Mouse (Mus musculus) neural tube, embryonic 11.5 days (tissue): ENCODE results near the gene Ptgis. TPM values are rescaled to one million over a fixed set of nuclear protein-coding genes. Genes with fewer than 3 reads are reported as not detected.

Experiments
- ATAC-seq: fragments of 200-750 bp; cut with Nextera tagmentation; 2 replicates; pipeline ENCODE4 v1.8.0; 2017; ENCODE audit warnings: moderate number of reproducible peaks, mild to moderate bottlenecking, moderate TSS enrichment, moderate library complexity; ENCODE audit not compliant: insufficient read depth, low FRiP score, low TSS enrichment
- DNase-seq: peaks from one replicate; pipeline ENCODE4 v3.0.0-alpha.2; 2015; ENCODE audit warnings: low spot score
- H3K27ac ChIP-seq: fragments of 300-500 bp; sonication (generic); 2 replicates; pipeline ENCODE4 v1.5.1; 2014; ENCODE audit warnings: low read depth, mild to moderate bottlenecking, low read length
- H3K27me3 ChIP-seq: fragments of 300-500 bp; sonication (generic); 2 replicates; pipeline ENCODE4 v1.6.1; 2014; ENCODE audit warnings: mild to moderate bottlenecking, low read length, mixed read lengths; ENCODE audit not compliant: control insufficient read depth, insufficient read depth
- H3K36me3 ChIP-seq: fragments of 300-500 bp; sonication (generic); 2 replicates; pipeline ENCODE4 v1.6.1; 2014; ENCODE audit warnings: mild to moderate bottlenecking, low read length, moderate library complexity, mixed read lengths; ENCODE audit not compliant: control insufficient read depth, insufficient read depth
- H3K4me1 ChIP-seq: fragments of 300-500 bp; sonication (generic); 2 replicates; pipeline ENCODE4 v1.6.1; 2014; ENCODE audit warnings: low read length, mixed read lengths; ENCODE audit not compliant: control insufficient read depth, insufficient read depth
- H3K4me2 ChIP-seq: fragments of 300-500 bp; sonication (generic); 2 replicates; pipeline ENCODE4 v1.6.1; 2014; ENCODE audit warnings: low read depth, mild to moderate bottlenecking, moderate library complexity
- H3K4me3 ChIP-seq: fragments of 300-500 bp; sonication (generic); 2 replicates; pipeline ENCODE4 v1.5.1; 2014; ENCODE audit warnings: low read depth, low read length
- H3K9ac ChIP-seq: fragments of 300-500 bp; sonication (generic); 2 replicates; pipeline ENCODE4 v1.6.1; 2014; ENCODE audit warnings: mild to moderate bottlenecking, low read length
- H3K9me3 ChIP-seq: fragments of 300-500 bp; sonication (generic); 2 replicates; pipeline ENCODE4 v1.6.1; 2016; ENCODE audit warnings: low read length; ENCODE audit not compliant: control insufficient read depth
- WGBS: fragments of 180-500 bp; shearing (Covaris S2); extraction: QIAGEN DNeasy Blood & Tissue Kit; methylation state at CpG from one replicate; pipeline ENCODE4 v1.1.7; 2014; 5-methylcytosine and 5-hydroxymethylcytosine counted together
- polyA plus RNA-seq: library from polyadenylated mRNA; unstranded; fragments of >200 nt; fragmentation: Nextera tagmentation; extraction: Ambion mirVana; gene quantifications from 2 replicates; pipeline ENCODE4 v1.2.1, GENCODE M21; 2014

Gene Ptgis
- polyA plus RNA-seq, 1 experiment from 2014 or later: 10.6 TPM

DNA sequence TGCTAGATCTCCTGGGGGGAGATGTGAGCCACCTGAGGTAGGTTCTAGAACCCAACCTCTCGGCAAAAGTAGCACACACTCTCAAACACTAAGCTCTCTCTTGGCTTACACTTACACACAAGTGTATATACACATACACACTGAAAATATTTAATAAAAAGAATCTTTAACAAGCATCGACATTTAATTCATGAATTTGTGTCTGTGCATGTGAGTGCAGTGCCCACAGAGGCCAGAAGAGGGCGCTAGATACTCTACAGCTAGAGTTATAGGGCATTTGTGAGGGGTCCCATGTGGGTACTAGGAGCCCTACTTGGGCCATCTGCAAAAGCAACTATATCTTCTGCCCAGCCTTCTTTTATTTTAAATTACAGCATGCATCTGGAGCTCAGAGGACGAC, 4.5 kb upstream of the Ptgis start:
- H3K4me2 ChIP-seq: no peak overlapping the region
- no peak overlapping the region for H3K4me3 ChIP-seq
- no peak for ATAC-seq
- no peak overlapping the region for H3K9ac ChIP-seq
- DNase-seq: no peak
- WGBS: 72% methylated on average over 4 of the region's 4 CpGs
- H3K27me3 ChIP-seq: no peaks in the 10 kb centered on the region
- no peaks in the 10 kb centered on the region for H3K36me3 ChIP-seq
- H3K27ac ChIP-seq: no peak overlapping the region
- H3K4me1 ChIP-seq: 0 out of 2 replicates have a peak, but pooled peaks cover 3% of the 10 kb centered on the region
- no peaks in the 10 kb centered on the region for H3K9me3 ChIP-seq

DNA sequence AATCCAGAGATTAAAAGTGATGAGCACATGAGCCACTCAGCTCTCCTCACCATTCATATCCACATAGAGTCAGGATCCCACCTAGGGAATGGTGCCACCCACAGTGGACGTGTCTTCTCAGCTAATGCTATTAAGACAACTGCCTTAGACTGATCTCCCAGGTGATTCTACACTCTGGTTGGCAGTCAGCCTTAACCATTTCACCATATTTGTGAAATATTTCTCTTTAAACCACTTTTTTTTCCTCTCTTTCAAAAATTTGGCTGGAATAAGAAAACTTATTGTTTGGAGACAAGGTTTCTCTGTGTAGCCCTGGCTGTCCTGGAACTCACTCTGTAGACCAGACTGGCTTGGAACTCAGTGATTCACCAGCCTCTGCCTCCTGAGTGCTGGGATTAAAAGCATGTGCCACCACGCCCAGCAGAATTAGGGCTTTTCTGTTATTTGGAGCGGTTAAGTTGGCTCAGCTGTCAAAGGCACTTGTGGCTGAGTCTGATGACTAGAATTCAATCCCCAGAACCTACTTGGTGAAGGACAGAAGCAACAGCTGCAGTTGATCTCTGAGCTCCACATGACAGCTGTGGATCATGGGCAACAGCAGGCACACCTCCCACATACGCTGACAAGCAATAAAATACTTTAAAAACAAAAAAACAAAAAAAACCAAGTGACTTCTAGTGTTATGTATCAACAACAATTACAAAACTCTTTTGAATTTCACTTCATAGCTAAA, 3.6 kb upstream of the Ptgis start:
- H3K27me3 ChIP-seq: no peaks in the 10 kb centered on the region
- H3K4me1 ChIP-seq: 0 out of 2 replicates have a peak, but pooled peaks cover 3% of the 10 kb centered on the region
- H3K9ac ChIP-seq: no peak overlapping the region
- H3K9me3 ChIP-seq: no peaks in the 10 kb centered on the region
- H3K36me3 ChIP-seq: no peaks in the 10 kb centered on the region
- H3K4me3 ChIP-seq: no peak overlapping the region
- DNase-seq (no peak), ATAC-seq (no peak)
- no peak overlapping the region for H3K27ac ChIP-seq
- H3K4me2 ChIP-seq: no peak overlapping the region
- whole genome bisulfite sequencing: 94% methylated on average over 4 of the region's 4 CpGs

DNA sequence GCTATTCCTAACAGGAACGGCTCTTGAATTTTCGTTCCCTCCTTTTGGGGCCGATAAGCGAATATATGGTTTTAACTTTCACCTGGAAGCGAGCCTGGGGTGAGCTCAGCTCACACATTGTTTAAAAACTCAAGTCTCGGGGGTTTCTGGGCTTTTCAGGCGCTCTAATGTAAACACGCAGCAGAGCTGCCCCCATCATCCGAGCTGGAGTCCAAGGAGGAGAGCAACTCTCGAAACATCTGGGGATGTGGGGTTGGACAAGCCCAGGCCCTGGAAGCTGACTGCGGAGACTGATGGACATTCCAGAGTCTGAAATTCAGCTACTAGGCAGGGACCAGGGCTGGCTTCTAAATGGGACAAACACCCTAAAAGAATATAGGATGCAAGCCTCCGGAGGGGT, 1.1 kb downstream of the Ptgis start:
- Histone ChIP-seq H3K27ac (no peak overlapping the region), H3K36me3 (no peaks in the 10 kb centered on the region), H3K27me3 (no peaks in the 10 kb centered on the region), H3K4me1 (0 out of 2 replicates have a peak, but pooled peaks cover 3% of the 10 kb centered on the region), H3K9ac (no peak overlapping the region), H3K4me2 (peak overlapping the region; percentile 79; the same call in 1 of the 2 replicates), H3K4me3 (peak overlapping the region; percentile 41), H3K9me3 (no peaks in the 10 kb centered on the region)
- 30% methylated on average over 12 of the region's 12 CpGs for WGBS
- no peak for ATAC-seq
- DNase-seq: peak; percentile 35

DNA sequence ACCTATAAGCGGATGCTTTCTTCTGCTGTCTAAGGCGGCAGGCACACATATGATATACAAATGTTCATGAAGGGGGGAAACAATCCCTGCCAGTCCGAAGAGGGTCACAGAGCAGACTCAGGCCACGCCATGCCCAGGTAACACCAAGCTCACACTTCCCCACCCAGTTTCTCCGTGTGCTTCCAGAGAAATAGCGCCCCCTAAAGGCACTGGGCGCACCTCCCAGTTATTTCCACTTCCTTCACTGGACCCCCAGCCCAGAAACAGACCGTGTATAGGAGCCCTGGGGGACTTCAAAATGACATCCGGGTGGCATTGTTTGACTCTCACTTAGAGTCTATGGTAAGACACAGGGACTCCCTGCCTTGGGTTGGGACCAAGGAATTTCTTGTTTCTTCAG, 3.2 kb downstream of the Ptgis start:
- no peaks in the 10 kb centered on the region for H3K36me3 ChIP-seq
- H3K4me2 ChIP-seq: no peak overlapping the region
- H3K9me3 ChIP-seq: no peaks in the 10 kb centered on the region
- WGBS: 75% methylated on average over 9 of the region's 9 CpGs
- H3K4me3 ChIP-seq: no peak overlapping the region
- H3K27ac ChIP-seq: no peak overlapping the region
- ATAC-seq: no peak
- H3K27me3 ChIP-seq: no peaks in the 10 kb centered on the region
- no peak overlapping the region for H3K9ac ChIP-seq
- no peak for DNase-seq
- 0 out of 2 replicates have a peak, but pooled peaks cover 3% of the 10 kb centered on the region for H3K4me1 ChIP-seq

DNA sequence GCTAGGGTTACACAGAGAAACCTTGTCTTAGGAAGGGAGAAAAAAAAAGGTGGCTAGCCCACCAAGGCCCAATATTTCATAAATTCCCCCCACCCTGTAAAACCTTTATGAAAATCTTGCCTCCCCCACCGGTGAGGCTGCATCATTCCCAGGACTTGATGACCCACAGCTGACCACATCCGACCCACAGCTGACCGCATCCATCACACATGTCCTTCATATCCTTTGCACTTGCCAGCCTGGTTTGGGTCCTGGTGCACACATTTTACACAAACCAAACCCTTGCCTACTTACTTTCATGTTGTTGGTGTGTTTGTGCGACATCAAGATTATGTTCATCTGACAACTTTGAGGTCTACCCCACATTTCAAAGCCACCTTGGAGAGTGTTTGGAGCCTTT, 4.2 kb downstream of the Ptgis start:
- Histone ChIP-seq H3K9me3 (no peaks in the 10 kb centered on the region), H3K27ac (no peak overlapping the region), H3K4me3 (no peak overlapping the region), H3K4me2 (no peak overlapping the region), H3K27me3 (no peaks in the 10 kb centered on the region), H3K4me1 (0 out of 2 replicates have a peak, but pooled peaks cover 3% of the 10 kb centered on the region), H3K9ac (no peak overlapping the region), H3K36me3 (no peaks in the 10 kb centered on the region)
- ATAC-seq (no peak), DNase-seq (no peak)
- WGBS: 95% methylated on average over 4 of the region's 4 CpGs

DNA sequence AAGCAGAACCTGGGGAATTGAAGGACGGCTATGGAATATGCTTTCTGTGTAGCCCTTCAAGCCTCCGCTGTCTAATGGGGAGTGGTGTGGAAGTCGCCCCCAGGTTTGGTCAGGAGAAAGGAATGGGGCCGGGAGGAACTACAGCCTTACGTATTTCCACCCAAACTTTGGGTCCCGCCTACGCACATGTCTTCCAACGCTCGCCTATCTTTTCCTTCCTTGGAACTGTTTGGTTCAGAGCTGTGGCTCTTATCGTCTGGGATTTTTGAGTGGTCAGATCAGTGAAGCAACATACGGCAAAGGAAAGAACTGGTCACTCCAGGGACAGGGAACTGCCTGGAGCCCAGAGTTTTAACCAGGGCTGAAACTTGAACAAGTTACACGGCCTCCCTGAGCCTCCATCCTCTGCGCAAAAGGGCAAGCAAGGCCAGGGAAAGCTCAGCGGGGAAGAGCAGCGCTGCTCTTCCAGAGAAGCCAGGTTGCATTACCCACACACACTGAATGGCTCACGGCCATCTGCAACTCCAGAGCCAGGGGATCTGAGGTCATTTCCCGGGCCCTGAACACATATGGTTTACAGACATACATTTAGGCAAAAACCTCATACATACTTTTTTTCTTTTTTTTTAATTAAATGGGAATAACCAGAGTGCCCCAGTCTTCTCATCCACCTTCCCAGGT, 4.9 kb downstream of the Ptgis start:
- Histone ChIP-seq H3K4me3 (no peak overlapping the region), H3K4me2 (no peak overlapping the region), H3K36me3 (no peaks in the 10 kb centered on the region), H3K9ac (no peak overlapping the region), H3K27ac (no peak overlapping the region), H3K4me1 (peaks cover under 1% of the 10 kb centered on the region; the same call in 1 of the 2 replicates), H3K9me3 (no peaks in the 10 kb centered on the region), H3K27me3 (no peaks in the 10 kb centered on the region)
- ATAC-seq (no peak), DNase-seq (no peak)
- 68% methylated on average over 17 of the region's 17 CpGs for WGBS

DNA sequence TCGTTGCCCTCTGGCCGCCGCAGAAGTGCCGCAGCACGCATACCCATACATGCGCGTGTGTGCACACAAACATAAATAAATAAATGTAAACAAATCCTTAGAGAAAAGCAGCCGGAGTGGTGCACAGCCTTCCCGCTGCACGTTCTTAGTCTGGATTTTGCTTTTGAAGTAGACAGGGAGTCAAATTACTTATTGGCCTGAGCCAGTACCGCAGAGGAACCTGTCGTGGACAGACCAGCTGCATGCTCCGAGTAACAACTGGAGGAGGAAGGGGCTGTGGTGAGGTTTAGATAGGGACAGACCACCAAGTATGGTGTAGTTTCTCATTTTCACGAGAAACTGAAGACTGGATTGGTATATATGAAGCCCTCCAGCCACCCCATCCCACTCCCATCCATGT, 6.6 kb downstream of the Ptgis start:
- 42% methylated on average over 14 of the region's 14 CpGs for WGBS
- ATAC-seq: no peak

DNA sequence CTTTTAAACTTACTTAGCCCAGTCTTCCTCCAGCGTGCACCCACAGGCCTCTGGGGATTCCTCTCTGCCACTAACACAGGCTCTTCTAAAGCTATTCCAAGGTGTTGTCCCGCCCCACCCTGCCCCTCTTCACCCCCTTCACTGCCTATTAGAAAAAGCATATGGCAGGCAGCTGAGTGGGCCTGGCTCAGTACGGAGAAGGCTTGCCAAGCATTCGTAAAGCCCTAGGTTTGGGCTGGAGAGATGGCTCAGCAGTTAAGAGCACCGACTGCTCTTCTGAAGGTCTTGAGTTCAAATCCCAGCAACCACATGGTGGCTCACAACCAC, 7.4 kb downstream of the Ptgis start:
- no peaks in the 10 kb centered on the region for H3K36me3 ChIP-seq
- no peak for DNase-seq
- 66% methylated on average over 5 of the region's 5 CpGs for WGBS
- no peak overlapping the region for H3K9ac ChIP-seq
- H3K4me3 ChIP-seq: no peak overlapping the region
- no peak for ATAC-seq
- H3K4me2 ChIP-seq: no peak overlapping the region
- H3K4me1 ChIP-seq: peaks cover 3% of the 10 kb centered on the region; the same call in 1 of the 2 replicates
- no peak overlapping the region for H3K27ac ChIP-seq
- H3K9me3 ChIP-seq: no peaks in the 10 kb centered on the region
- no peaks in the 10 kb centered on the region for H3K27me3 ChIP-seq

More for the DNA sequence above, 6.6 kb downstream of the Ptgis start:
- Histone ChIP-seq H3K4me3 (no peak overlapping the region), H3K4me2 (no peak overlapping the region), H3K4me1 (peaks cover 3% of the 10 kb centered on the region; the same call in 1 of the 2 replicates), H3K27me3 (no peaks in the 10 kb centered on the region), H3K36me3 (no peaks in the 10 kb centered on the region), H3K9ac (no peak overlapping the region), H3K9me3 (no peaks in the 10 kb centered on the region), H3K27ac (no peak overlapping the region)
- no peak for DNase-seq
